Mouse (Mus musculus) heart, postnatal 36 days (tissue): ENCODE data around the gene Fbn1. TPM values are rescaled to one million over a fixed set of nuclear protein-coding genes. Genes with fewer than 3 reads are reported as not detected.

ENCODE experiments used
- DNase-seq, 2 experiments: peaks; one replicate each; pipeline ENCODE4 v3.0.0; 2021 to 2022
- intact Hi-C: fragments of 180-260 bp; cut with DNase I; formaldehyde crosslinking; loops from one replicate; pipeline ENCODE4 v1.15.1; 2025
- total RNA-seq, 2 experiments: library from RNA; stranded (reverse); gene quantifications; 2 replicates each; pipeline ENCODE4 v1.2.3; 2021

Gene Fbn1
- total RNA-seq, 2 experiments from 2014 or later = 58.3 to 66.6 TPM

GRCm38 (mm10) chr2:125263056-125263455 lies 244.7 kb downstream of the Fbn1 start:
- DNase-seq = peak in 1 of 2 experiments; percentile 19
- intact Hi-C loops = loop anchor here (1.0 to 5.0 kb wide), 3 partner anchors 40 to 342 kb away; no protein-coding TSS in a partner anchor

- DNase-seq = no peak
- intact Hi-C loops = loop anchor here (5.0 kb wide), 1 partner anchor 82 kb away; no protein-coding TSS in a partner anchor
Observed at GRCm38 (mm10) chr2:125260326-125260725, 247.5 kb downstream of the Fbn1 start.

GRCm38 (mm10) chr2:125259230-125260120 lies 248.3 kb downstream of the Fbn1 start:
- no peak for DNase-seq
- intact Hi-C loops = loop anchor here (5.0 to 10.0 kb wide), 2 partner anchors 83 to 465 kb away; partner anchors contain the start of gene Shc4

- intact Hi-C loops = loop anchor here (10.0 kb wide), 1 partner anchor 469 kb away; the partner anchor contains the start of gene Shc4
- DNase-seq = no peak
Observed at GRCm38 (mm10) chr2:125255886-125256285, 251.9 kb downstream of the Fbn1 start.

GRCm38 (mm10) chr2:125254630-125255029 lies 253.2 kb downstream of the Fbn1 start:
- DNase-seq = no peak
- intact Hi-C loops = loop anchor here (10.0 kb wide), 1 partner anchor 470 kb away; the partner anchor contains the start of gene Shc4

GRCm38 (mm10) chr2:125253699-125254098 lies 254.1 kb downstream of the Fbn1 start:
- DNase-seq = no peak
- intact Hi-C loops = loop anchor here (10.0 kb wide), 1 partner anchor 471 kb away; the partner anchor contains the start of gene Shc4

- intact Hi-C loops = loop anchor here (10.0 kb wide), 1 partner anchor 473 kb away; the partner anchor contains the start of gene Shc4
- peak; percentile 7 to 45 for DNase-seq
Observed at GRCm38 (mm10) chr2:125252275-125252674, 255.5 kb downstream of the Fbn1 start.

GRCm38 (mm10) chr2:125251781-125252180 lies 256.0 kb downstream of the Fbn1 start:
- DNase-seq = no peak
- intact Hi-C loops = loop anchor here (10.0 kb wide), 1 partner anchor 473 kb away; the partner anchor contains the start of gene Shc4

Other genes with a start within 250 kb of the Fbn1 start
- under 1 TPM; 0.11 to 0.14 TPM for gene Gm9913, start 2.9 kb downstream of the Fbn1 start, total RNA-seq
- gene Cep152, start 117.1 kb upstream of the Fbn1 start, total RNA-seq = 1 to 10 TPM; 1.4 TPM
- 10 to 100 TPM; 52.2 to 58.0 TPM for gene Eid1, start 165.1 kb upstream of the Fbn1 start, total RNA-seq
- under 1 TPM; 0.42 to 0.51 TPM for gene Shc4, start 216.2 kb upstream of the Fbn1 start, total RNA-seq